Mouse (Mus musculus): ENCODE data around the gene Eipr1.

DNA sequence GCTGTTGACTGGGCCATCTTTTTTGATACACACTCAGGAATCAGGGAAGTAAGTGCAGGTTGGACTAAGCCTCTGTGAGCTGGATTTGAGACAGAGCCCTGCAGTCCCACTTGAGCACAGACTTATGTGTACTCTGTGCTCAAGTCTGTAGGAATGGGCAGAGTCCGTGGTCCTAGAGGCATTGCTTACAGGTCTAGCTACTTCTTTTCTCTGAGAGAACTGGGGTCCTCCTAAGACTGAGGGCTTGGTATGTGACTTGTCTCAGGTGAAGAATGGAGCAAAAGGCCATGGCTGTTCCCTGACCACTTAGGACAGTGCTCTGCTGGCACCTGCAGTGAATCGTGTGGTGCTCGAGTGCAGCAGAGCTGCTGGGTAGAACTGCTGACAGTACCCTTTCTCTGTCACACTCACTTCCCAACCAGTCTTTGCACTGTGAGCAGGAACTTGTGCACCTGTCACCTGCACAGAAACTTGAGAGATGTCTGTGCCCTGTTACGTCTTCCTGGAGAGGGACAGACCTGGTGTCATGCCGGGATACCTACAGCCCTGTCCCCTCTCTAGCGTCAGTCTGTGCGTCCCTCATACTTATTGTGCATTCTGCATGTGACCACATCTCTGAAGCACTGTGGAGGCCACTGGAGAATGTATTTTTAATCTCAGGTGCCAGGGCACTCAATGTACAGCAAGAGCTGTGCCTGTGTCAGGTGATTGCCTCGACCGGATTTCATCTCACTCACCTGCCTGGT lies 65.3 kb downstream of the Eipr1 start:
- TF ChIP-seq CTCF (IDR thresholded peaks at IDR 0.05; ENCODE audit: low read depth, low read length) (no peak), POLR2A (IDR thresholded peaks at IDR 0.05; ENCODE audit: extremely low read depth, insufficient read depth, low read length) (no peak)

Data from liver, adult 2 months (tissue).